Mouse (Mus musculus): ENCODE measurements around the gene 4933406M09Rik.

The 4933406M09Rik gene

DNA sequence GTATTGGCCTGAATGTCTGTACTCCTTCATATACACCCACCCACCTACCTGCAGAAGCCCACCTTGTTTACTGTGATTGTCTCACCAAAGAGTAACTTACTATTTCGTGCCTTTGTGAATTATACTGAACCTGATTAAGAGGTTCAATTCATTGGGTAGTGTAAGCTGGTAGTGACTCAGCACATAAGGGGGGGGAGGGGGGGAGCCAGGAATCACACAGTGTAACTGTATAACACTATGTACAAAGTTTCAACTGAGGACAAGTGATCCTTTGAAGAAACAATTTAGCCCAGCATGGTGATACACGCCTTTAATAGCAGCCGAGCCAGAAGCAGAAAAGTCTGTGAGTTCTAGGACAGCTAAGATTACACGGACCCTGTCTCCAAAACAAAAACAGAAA lies 47.7 kb downstream of the 4933406M09Rik start:
- no peak for DNase-seq (ENCODE audit: low read depth)

DNA sequence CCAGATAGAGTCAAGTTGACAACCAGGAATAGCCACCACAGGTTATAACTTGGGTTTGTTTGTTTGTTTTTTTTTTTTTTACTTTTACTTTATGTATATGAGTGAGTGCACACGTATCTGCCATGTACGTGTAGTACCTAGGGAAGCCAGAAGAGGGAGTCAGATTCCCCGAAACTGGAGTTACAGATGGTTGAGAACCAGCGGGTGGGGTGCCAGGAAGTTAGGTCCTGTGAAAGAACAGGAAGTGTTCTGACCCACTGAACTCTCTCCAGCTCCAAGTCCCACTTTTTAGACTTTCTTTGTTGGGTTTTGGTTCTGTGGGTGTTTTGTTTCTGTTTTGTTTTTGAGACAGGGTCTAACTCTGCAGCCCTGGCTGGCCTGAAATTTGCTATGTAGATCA lies 49.7 kb downstream of the 4933406M09Rik start:
- peak; percentile 57 for DNase-seq (ENCODE audit: low read depth)

DNA sequence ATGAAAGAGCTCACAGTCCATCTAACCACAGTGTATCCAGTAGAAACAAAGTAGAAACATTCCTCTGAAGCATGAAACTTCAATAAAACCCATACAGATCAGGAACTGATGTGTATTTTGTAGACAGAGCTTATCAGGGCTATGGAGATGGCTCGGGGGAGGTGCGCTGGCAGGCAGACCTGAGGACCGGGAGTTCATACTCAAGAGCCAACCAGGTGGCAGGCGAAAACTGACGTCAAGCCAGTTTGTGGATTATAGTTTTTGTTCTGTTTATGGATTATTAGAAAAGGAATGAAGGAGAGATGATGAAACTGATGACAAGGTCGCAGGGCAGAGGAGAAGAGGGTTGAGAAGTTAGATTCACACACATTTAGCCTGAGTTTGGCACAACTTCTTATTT lies 54.7 kb downstream of the 4933406M09Rik start:
- no peak for DNase-seq (ENCODE audit: low read depth)

Measured in c-Kit-positive CD71-negative TER-119-negative erythroid progenitor cells, embryonic 14.5 days (primary cell).